Mouse (Mus musculus): ENCODE measurements at regions not wholly inside any gene's neighbourhood (a gene's known extent, or its start where the extent isn't known, plus 50 kb on each side); places are given as distances from the start of the nearest gene placed in this dataset.

GRCm38 (mm10) chr9:122569511-122570455, 177.4 kb upstream of the Topaz1 start:
- Histone ChIP-seq H3K4me1 (peaks cover 46% of the 10 kb centered on the region), H3K4me3 (peak overlapping the region; percentile 55), H3K27ac (no peak overlapping the region), H3K27me3 (ENCODE audit: poor library complexity, severe bottlenecking) (peaks cover 99% of the 10 kb centered on the region), H3K36me3 (replicated peaks) (no peaks in the 10 kb centered on the region), H3K9me3 (no peaks in the 10 kb centered on the region)
- under 1% methylated on average over 48 of the region's 48 CpGs for WGBS
- peak; percentile 38 for DNase-seq (ENCODE audit: extremely low spot score, low spot score)

- Histone ChIP-seq H3K4me1 (peaks cover 46% of the 10 kb centered on the region), H3K36me3 (replicated peaks) (no peaks in the 10 kb centered on the region), H3K9me3 (no peaks in the 10 kb centered on the region), H3K27ac (no peak overlapping the region), H3K4me3 (peak overlapping the region; percentile 71; the same call in 1 of the 2 replicates), H3K27me3 (ENCODE audit: poor library complexity, severe bottlenecking) (peaks cover 99% of the 10 kb centered on the region)
- 4% methylated on average over 10 of the region's 10 CpGs for WGBS
- DNase-seq (ENCODE audit: extremely low spot score, low spot score) = no peak
Observed at GRCm38 (mm10) chr9:122571001-122571400, 176.1 kb upstream of the Topaz1 start.

- no peaks in the 10 kb centered on the region for H3K36me3 ChIP-seq (replicated peaks)
- H3K4me3 ChIP-seq = peak overlapping the region; percentile 71
- under 1% methylated on average over 37 of the region's 37 CpGs for WGBS
- peak; percentile 54 for DNase-seq (ENCODE audit: extremely low spot score, low spot score)
- H3K9me3 ChIP-seq = no peaks in the 10 kb centered on the region
- no peak overlapping the region for H3K27ac ChIP-seq
- peaks cover 46% of the 10 kb centered on the region for H3K4me1 ChIP-seq
- peaks cover 100% of the 10 kb centered on the region for H3K27me3 ChIP-seq (ENCODE audit: poor library complexity, severe bottlenecking)
Observed at GRCm38 (mm10) chr9:122571402-122572059, 175.6 kb upstream of the Topaz1 start.

GRCm38 (mm10) chr9:122572060-122572835, 174.9 kb upstream of the Topaz1 start:
- WGBS = under 1% methylated on average over 68 of the region's 68 CpGs
- peak; percentile 68 for DNase-seq (ENCODE audit: extremely low spot score, low spot score)
- Histone ChIP-seq H3K36me3 (replicated peaks) (no peaks in the 10 kb centered on the region), H3K4me3 (peak overlapping the region; percentile 71), H3K4me1 (peaks cover 46% of the 10 kb centered on the region), H3K27me3 (ENCODE audit: poor library complexity, severe bottlenecking) (peaks cover 99% of the 10 kb centered on the region), H3K9me3 (no peaks in the 10 kb centered on the region), H3K27ac (peak overlapping the region; percentile 74)

GRCm38 (mm10) chr9:122572836-122573267, 174.3 kb upstream of the Topaz1 start:
- H3K27ac ChIP-seq = peak overlapping the region; percentile 74; the same call in 1 of the 2 replicates
- WGBS = under 1% methylated on average over 13 of the region's 13 CpGs
- no peaks in the 10 kb centered on the region for H3K36me3 ChIP-seq (replicated peaks)
- H3K9me3 ChIP-seq = no peaks in the 10 kb centered on the region
- H3K27me3 ChIP-seq (ENCODE audit: poor library complexity, severe bottlenecking) = peaks cover 93% of the 10 kb centered on the region
- DNase-seq (ENCODE audit: extremely low spot score, low spot score) = peak; percentile 28
- peaks cover 47% of the 10 kb centered on the region for H3K4me1 ChIP-seq
- peak overlapping the region; percentile 71 for H3K4me3 ChIP-seq

GRCm38 (mm10) chr9:122585228-122585627, 161.9 kb upstream of the Topaz1 start:
- Histone ChIP-seq H3K4me1 (peaks cover 5% of the 10 kb centered on the region; the same call in 1 of the 2 replicates), H3K27me3 (ENCODE audit: poor library complexity, severe bottlenecking) (peaks cover 17% of the 10 kb centered on the region), H3K27ac (no peak overlapping the region), H3K36me3 (replicated peaks) (no peaks in the 10 kb centered on the region), H3K4me3 (no peak overlapping the region), H3K9me3 (no peaks in the 10 kb centered on the region)
- no peak for DNase-seq (ENCODE audit: extremely low spot score, low spot score)
- 67% methylated on average over 8 of the region's 8 CpGs for WGBS

- Histone ChIP-seq H3K36me3 (replicated peaks) (no peaks in the 10 kb centered on the region), H3K9me3 (no peaks in the 10 kb centered on the region), H3K27me3 (ENCODE audit: poor library complexity, severe bottlenecking) (peaks cover 27% of the 10 kb centered on the region), H3K4me1 (peaks cover 5% of the 10 kb centered on the region; the same call in 1 of the 2 replicates), H3K4me3 (no peak overlapping the region), H3K27ac (no peak overlapping the region)
- WGBS = 92% methylated on average over 6 of the region's 6 CpGs
- no peak for DNase-seq (ENCODE audit: extremely low spot score, low spot score)
Observed at GRCm38 (mm10) chr9:122586421-122586820, 160.7 kb upstream of the Topaz1 start.

GRCm38 (mm10) chr9:122586986-122587385, 160.2 kb upstream of the Topaz1 start:
- no peak overlapping the region for H3K4me3 ChIP-seq
- WGBS = 79% methylated on average over 5 of the region's 5 CpGs

GRCm38 (mm10) chr9:122588246-122588645, 158.9 kb upstream of the Topaz1 start:
- H3K9me3 ChIP-seq = no peaks in the 10 kb centered on the region
- no peak overlapping the region for H3K27ac ChIP-seq
- H3K36me3 ChIP-seq (replicated peaks) = no peaks in the 10 kb centered on the region
- H3K4me3 ChIP-seq = no peak overlapping the region
- peaks cover 37% of the 10 kb centered on the region for H3K27me3 ChIP-seq (ENCODE audit: poor library complexity, severe bottlenecking)
- peaks cover 15% of the 10 kb centered on the region for H3K4me1 ChIP-seq
- DNase-seq (ENCODE audit: extremely low spot score, low spot score) = no peak
- 86% methylated on average over 8 of the region's 8 CpGs for whole genome bisulfite sequencing

More at GRCm38 (mm10) chr9:122586986-122587385, 160.2 kb upstream of the Topaz1 start:
- DNase-seq (ENCODE audit: extremely low spot score, low spot score) = no peak
- Histone ChIP-seq H3K9me3 (no peaks in the 10 kb centered on the region), H3K4me1 (peaks cover 5% of the 10 kb centered on the region; the same call in 1 of the 2 replicates), H3K36me3 (replicated peaks) (no peaks in the 10 kb centered on the region), H3K27me3 (ENCODE audit: poor library complexity, severe bottlenecking) (peaks cover 27% of the 10 kb centered on the region), H3K27ac (no peak overlapping the region)

- DNase-seq (ENCODE audit: extremely low spot score, low spot score) = no peak
- H3K27me3 ChIP-seq (ENCODE audit: poor library complexity, severe bottlenecking) = peaks cover 72% of the 10 kb centered on the region
Observed at GRCm38 (mm10) chr9:122592820-122593615, 154.1 kb upstream of the Topaz1 start.

GRCm38 (mm10) chr9:122595120-122595943, 151.8 kb upstream of the Topaz1 start:
- Histone ChIP-seq H3K27ac (peak overlapping the region; percentile 58), H3K27me3 (ENCODE audit: poor library complexity, severe bottlenecking) (peaks cover 70% of the 10 kb centered on the region), H3K4me1 (peaks cover 34% of the 10 kb centered on the region), H3K9me3 (no peaks in the 10 kb centered on the region), H3K4me3 (peak overlapping the region; percentile 49), H3K36me3 (replicated peaks) (no peaks in the 10 kb centered on the region)
- peak; percentile 29 for DNase-seq (ENCODE audit: extremely low spot score, low spot score)
- 2% methylated on average over 30 of the region's 31 CpGs for WGBS

More at GRCm38 (mm10) chr9:122592820-122593615, 154.1 kb upstream of the Topaz1 start:
- no peaks in the 10 kb centered on the region for H3K36me3 ChIP-seq (replicated peaks)
- no peak overlapping the region for H3K27ac ChIP-seq
- 11% methylated on average over 7 of the region's 7 CpGs for WGBS
- peaks cover 34% of the 10 kb centered on the region for H3K4me1 ChIP-seq
- no peaks in the 10 kb centered on the region for H3K9me3 ChIP-seq
- no peak overlapping the region; the same call in 1 of the 2 replicates for H3K4me3 ChIP-seq
